Mouse (Mus musculus): ENCODE measurements around the gene P2rx2.

P2rx2 gene

DNA sequence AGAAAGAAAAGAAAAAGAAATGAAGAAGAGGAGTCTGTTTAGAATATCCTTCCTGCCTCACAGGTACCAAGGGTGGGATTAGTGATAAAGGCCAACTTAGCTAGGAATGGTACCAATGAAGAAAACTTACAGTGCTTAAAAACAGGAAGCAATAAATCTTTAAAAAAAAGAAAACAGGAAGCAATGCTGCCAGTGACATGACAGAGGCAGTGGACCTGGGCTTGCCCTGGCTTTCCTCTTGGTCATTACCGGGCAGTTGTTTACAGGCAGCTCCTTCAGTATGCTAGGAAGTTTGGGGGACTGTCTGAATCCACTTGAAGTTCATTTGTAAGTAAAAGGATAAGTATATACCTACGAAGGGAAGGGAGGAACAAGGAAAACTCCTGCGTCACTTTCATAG is 12.5 kb downstream of the P2rx2 start:
- DNase-seq (ENCODE audit: low spot score): no peak

DNA sequence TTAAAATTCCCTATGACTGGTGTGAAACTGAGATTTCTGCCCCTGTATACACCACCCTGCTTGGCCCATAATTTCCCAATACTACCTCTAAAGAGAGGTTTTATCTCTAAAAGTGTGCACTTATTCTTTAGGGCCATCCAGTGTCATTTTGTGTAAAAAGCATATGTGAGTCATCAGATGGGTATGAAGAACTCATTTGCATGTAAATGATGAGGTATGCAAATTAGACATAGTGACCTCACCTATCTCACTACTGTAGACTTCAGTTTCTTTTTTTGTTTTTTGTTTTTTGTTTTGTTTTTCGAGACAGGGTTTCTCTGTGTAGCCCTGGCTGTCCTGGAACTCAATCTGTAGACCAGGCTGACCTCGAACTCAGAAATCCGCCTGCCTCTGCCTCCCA is 29.9 kb downstream of the P2rx2 start:
- DNase-seq (ENCODE audit: low spot score): no peak

DNA sequence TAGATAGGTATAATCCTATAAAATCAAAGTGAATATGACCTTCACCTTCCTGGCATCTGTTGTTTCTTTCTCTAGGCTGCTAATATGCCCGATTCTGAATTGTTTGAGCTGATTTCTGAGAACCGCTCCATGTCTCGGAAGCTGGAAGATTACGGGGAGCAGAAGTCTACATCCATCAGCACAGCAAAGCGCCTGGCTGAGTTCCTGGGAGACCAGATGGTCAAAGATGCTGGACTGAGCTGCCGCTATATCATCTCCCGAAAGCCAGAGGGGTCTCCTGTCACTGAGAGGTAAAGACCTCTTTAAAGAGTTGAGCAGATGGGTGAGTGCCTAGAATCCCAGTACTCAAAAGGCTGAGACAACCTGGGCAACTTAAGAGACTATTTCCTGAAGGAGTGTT is 34.2 kb downstream of the P2rx2 start:
- DNase-seq (ENCODE audit: low spot score): no peak

DNA sequence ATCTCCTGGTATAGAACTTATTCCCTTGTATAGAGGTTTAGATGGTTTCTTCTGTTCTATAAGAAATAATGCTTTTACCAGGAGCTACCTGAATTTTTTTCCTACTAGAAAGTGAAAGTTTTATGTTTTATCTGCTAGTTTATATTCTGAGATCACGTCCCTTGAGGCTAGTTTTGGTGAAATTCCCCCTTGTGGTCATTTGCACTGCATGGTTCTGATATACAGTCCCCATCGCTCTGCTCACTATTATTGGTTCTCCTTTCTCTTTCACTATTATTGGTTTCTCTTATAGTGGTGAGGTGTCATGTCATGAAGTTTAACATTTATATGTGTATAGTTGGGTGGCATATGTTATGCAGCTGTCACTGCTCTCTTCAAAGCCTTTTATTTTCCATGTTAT is 42.4 kb downstream of the P2rx2 start:
- no peak for DNase-seq (ENCODE audit: low spot score)

DNA sequence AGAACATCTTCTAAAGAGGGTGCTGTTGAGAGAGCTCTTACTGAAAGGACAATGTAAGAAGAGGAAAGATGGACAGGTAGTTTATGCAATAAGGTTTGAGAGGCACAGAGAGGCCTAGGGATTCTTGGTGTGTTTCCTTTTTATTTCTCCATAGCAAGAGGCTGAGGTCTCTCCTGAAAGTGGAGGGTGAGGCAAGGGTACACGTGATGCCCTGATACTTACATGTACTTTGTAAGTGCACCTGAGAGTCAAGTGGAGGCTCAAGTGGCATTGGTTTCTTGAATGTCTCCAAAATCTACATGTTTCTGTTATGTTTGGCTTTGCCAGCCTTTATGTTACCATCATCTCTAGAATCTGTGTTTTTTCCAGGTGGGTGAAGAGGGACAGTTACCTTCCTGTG is 46.4 kb downstream of the P2rx2 start:
- DNase-seq (ENCODE audit: low spot score): no peak

DNA sequence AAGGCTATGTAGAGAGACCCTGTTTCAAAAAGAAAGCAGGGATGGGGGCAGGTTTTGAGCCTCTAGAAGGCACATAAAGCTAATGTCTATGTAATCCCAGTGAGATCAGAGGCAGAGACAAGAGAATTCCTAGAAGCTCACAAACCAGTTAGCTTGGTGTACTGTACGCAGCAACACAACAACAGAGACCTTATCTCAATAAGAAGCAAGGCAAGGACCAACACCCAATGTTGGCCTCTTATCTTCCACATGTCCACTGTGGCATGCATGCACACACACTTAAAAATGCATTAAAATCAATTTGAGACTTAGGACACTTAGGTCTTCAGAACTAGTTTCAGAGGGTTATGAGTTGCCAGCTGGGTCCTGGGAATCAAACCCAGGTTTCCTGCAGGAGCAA is 51.4 kb downstream of the P2rx2 start:
- no peak for DNase-seq (ENCODE audit: low spot score)

Data from urinary bladder, postnatal 10 days (tissue).